Mouse (Mus musculus) urinary bladder, postnatal 14 days (tissue): Measurements from ENCODE around the gene Atp1a2.
A peak's percentile ranks its signal among the peaks of the same experiment; 100 is the strongest.
"Not testable (repeated sequence)": the region's sequence is repeated elsewhere in the genome, so short reads cannot be mapped to it uniquely, and the experiment has no call there.

Experiments used
- DNase-seq: peaks from one replicate; pipeline ENCODE4 v3.0.0; 2021; ENCODE audit warnings: low spot score

The Atp1a2 gene

GRCm38 (mm10) chr1:172271765-172272164, 26.1 kb downstream of the Atp1a2 start:
- no peak for DNase-seq

- no peak for DNase-seq
Measured at GRCm38 (mm10) chr1:172271208-172271607, 26.7 kb downstream of the Atp1a2 start.

- no peak for DNase-seq
Measured at GRCm38 (mm10) chr1:172261477-172262078, 36.3 kb downstream of the Atp1a2 start, which contains the start of gene Igsf8. Gene Igsf8 (plus strand): TSS chr1:172261641.

DNA sequence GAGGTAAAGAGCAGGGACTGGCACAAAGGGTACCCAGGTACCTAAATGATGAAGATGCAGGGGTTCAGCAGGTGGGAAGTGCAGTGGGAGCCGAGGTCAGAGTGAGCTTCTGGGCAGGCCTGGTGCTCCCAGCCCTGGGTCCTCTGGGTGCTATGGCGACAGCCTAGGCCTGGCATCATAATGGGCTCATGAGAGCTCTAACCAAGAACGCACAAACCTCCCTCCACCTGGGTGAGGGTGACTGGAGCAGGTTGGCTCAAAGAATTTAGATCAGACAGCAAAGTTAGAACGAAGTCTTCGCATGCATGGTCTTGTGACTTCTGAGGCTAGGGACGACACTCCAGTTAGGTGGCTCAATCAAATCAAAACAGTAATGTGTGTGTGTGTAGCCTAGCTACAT, 39.5 kb downstream of the Atp1a2 start, which contains the start of gene Atp1a4:
Gene Atp1a4, minus strand, starts transcription at position 101 of the 400 bp plus-strand sequence.
- DNase-seq: no peak

- peak; percentile 10 for DNase-seq
Measured at GRCm38 (mm10) chr1:172247679-172248078, 50.2 kb downstream of the Atp1a2 start.

DNA sequence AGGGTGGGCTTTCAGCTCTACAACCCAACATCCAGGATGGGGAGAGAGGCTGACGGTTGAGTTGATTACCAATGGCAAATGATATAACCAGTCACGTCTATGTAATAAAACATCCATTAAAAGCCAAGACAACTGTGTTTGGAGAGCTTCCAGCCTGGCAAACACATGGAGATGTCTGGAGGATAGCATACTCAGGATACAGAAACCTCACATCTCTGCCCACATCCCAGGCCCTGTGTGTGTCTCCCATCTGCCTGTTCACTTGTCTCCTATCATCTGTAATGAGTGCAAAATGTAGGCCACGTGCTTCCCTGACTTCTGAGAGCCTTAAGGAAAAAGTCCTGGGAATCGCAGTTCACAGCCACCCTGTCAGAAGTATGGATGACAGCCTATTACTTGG, 50.6 kb downstream of the Atp1a2 start:
- DNase-seq: no peak

DNA sequence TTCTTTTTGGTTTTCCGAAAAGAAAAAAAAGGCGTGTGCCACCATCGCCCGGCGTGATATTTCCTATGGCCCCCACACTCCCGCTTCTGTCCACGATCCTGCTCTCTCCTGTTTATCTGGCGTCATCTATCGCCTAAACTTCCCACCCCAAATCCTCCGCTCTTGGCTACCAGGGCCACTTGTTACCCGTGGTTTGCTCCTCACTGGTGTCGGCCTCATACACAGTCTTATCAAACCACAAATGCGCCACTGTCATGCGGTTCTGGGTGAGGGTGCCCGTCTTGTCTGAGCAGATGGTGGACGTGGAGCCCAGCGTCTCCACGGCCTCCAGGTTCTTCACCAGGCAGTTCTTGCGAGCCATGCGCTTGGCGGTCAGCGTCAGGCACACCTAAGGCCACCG, 53.2 kb downstream of the Atp1a2 start:
- not testable (repeated sequence) for DNase-seq

- peak; percentile 34 for DNase-seq
Measured at GRCm38 (mm10) chr1:172243547-172244205, 54.2 kb downstream of the Atp1a2 start.

- no peak for DNase-seq
Measured at GRCm38 (mm10) chr1:172242401-172242800, 55.5 kb downstream of the Atp1a2 start.

GRCm38 (mm10) chr1:172240945-172241708, 56.7 kb downstream of the Atp1a2 start:
- no peak for DNase-seq

- DNase-seq: no peak
Measured at GRCm38 (mm10) chr1:172229215-172229614, 68.6 kb downstream of the Atp1a2 start.

DNA sequence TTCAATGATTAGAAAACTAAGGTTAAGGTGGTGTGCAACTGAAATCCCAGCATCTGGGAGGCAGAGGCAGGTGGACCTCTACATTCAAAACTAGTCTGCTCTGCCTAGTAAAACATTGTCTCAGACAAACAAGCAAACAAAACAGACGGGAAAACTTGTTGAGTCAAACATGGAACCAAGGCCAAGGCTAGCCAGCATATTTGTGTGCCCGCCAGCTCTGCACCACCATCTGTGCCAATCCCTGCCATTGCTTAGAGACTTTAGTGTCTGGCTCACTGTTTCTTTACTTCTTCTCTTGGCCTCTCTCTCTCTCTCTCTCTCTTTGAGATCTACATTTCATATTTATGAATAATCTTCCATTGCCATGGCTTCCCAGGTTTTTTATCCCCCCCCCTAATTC, 69.7 kb downstream of the Atp1a2 start:
- DNase-seq: no peak
